ENCODE assay signal across 18 mouse cellular contexts in the genomic region with DNA sequence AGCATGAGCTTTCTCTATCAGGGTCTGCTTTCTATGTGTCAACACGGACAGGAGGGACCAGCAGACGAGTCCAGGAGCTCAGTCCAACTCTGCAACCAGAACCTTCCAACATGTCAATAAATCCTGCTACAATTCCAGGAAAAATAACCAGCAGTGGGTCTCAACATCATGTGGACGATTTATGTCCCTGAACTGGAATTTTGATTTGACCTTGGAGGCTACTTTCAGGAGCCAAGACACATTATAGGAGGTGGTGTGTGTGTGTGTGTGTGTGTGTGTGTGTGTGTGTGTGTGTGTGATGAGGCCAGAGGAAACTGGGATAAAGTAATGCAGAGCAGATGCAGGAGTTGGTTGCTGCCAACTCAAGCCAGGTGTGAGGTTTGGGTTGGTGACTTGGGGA.
DNase-seq lines count a peak whose midpoint lies in the region; ATAC-seq and TF ChIP-seq lines count a peak whose summit lies in the region.
"Had no signal": no experiment of that assay in that cellular context is flagged by ENCODE, and none has a peak within 500 bp of the region (broad histone marks: within the 10 kb centered on the region; RNA-seq: fewer than 3 reads in every experiment).

No protein-coding gene starts in this region.

- no peak for DNase-seq in heart, adult 9 months (ENCODE audit: low spot score in 2 of 2)
- DNase-seq in kidney, postnatal 0 days (ENCODE audit: low spot score): peak; percentile 68
- no peak for DNase-seq in kidney, adult 2 months
- DNase-seq in limb, embryonic 11.5 days (ENCODE audit: low spot score): no peak
- peak; percentile 60 for DNase-seq in yolk sac, embryonic 10.5 days (ENCODE audit: low spot score)
- DNase-seq: adrenal gland, adult 2 months; cerebellum, adult 18-20 months; gastrocnemius, adult 2 months; heart, postnatal 4 days; left cerebral cortex, postnatal 4 days; liver, postnatal 0 days; midbrain, embryonic 14.5 days; thymus, postnatal 4 days had no signal

- peak overlapping the region; percentile 64 for H3K27ac ChIP-seq in heart, embryonic 16.5 days (ENCODE audit: low read length)
- peak overlapping the region; percentile 60; the same call in 1 of the 2 replicates for H3K27ac ChIP-seq in kidney, postnatal 0 days
- H3K27ac ChIP-seq in kidney, adult 2 months (ENCODE audit: insufficient read depth, low read depth, low read length): no peak overlapping the region
- peak overlapping the region; percentile 83; the same call in 1 of the 2 replicates for H3K27ac ChIP-seq in limb, embryonic 11.5 days (replicated peaks; ENCODE audit: low read depth, low read length)
- H3K27ac ChIP-seq: forebrain, embryonic 13.5 days had no signal

- H3K9me3 ChIP-seq in heart, embryonic 16.5 days (replicated peaks; ENCODE audit: control insufficient read depth, low read length): no peaks in the 10 kb centered on the region
- H3K9me3 ChIP-seq in kidney, postnatal 0 days (replicated peaks; ENCODE audit: low read length): no peaks in the 10 kb centered on the region
- no peaks in the 10 kb centered on the region for H3K9me3 ChIP-seq in limb, embryonic 11.5 days (ENCODE audit: control insufficient read depth, low read length)
- H3K9me3 ChIP-seq: embryonic facial prominence, embryonic 12.5 days; forebrain, embryonic 13.5 days had no signal

- peak; percentile 20; the same call in 1 of the 2 replicates for ATAC-seq in heart, embryonic 16.5 days (replicated peaks; ENCODE audit: extremely low read depth, insufficient read depth, low FRiP score)
- ATAC-seq in kidney, postnatal 0 days (replicated peaks; ENCODE audit: low FRiP score, low read depth): no peak
- no peak for ATAC-seq in limb, embryonic 11.5 days (ENCODE audit: insufficient number of reproducible peaks, low FRiP score, low TSS enrichment, low read depth)
- ATAC-seq in erythroblast, adult 5-6 weeks (replicated peaks; ENCODE audit: low FRiP score, poor library complexity, severe bottlenecking): no peak
- ATAC-seq: forebrain, embryonic 13.5 days; liver, postnatal 0 days had no signal

- TF ChIP-seq POLR2A in kidney, adult 2 months (IDR thresholded peaks at IDR 0.05; ENCODE audit: low read depth, low read length): no peak

- 49% methylated on average over 3 of the region's 3 CpGs for WGBS in heart, embryonic 16.5 days
- WGBS in kidney, postnatal 0 days: 37% methylated on average over 3 of the region's 3 CpGs
- 51% methylated on average over 3 of the region's 3 CpGs for WGBS in kidney, adult 2 months
- WGBS in limb, embryonic 11.5 days: 38% methylated on average over 3 of the region's 3 CpGs

- TF ChIP-seq CTCF in kidney, postnatal 0 days (IDR thresholded peaks at IDR 0.05; ENCODE audit: low read depth): no peak
- TF ChIP-seq CTCF in kidney, adult 2 months (conservative IDR thresholded peaks at IDR 0.05; ENCODE audit: insufficient read depth, insufficient read length, low read depth, low read length): no peak

- H3K36me3 ChIP-seq in heart, embryonic 16.5 days (ENCODE audit: control insufficient read depth, insufficient read depth): no peaks in the 10 kb centered on the region
- no peaks in the 10 kb centered on the region for H3K36me3 ChIP-seq in kidney, postnatal 0 days (ENCODE audit: insufficient read depth, low read length)
- H3K36me3 ChIP-seq in kidney, adult 2 months (ENCODE audit: control insufficient read depth, insufficient read depth, low read length): no peaks in the 10 kb centered on the region
- H3K36me3 ChIP-seq in limb, embryonic 11.5 days (ENCODE audit: control insufficient read depth, insufficient read depth, low read length): no peaks in the 10 kb centered on the region
- H3K36me3 ChIP-seq: embryonic facial prominence, embryonic 12.5 days; G1E had no signal

- peaks cover 34% of the 10 kb centered on the region for H3K4me1 ChIP-seq in heart, embryonic 16.5 days (ENCODE audit: control insufficient read depth, insufficient read depth, low read length)
- no peaks in the 10 kb centered on the region for H3K4me1 ChIP-seq in kidney, postnatal 0 days (replicated peaks; ENCODE audit: insufficient read depth, low read length)
- no peaks in the 10 kb centered on the region for H3K4me1 ChIP-seq in kidney, adult 2 months (ENCODE audit: control insufficient read depth, insufficient read depth, low read length)
- peaks cover 22% of the 10 kb centered on the region for H3K4me1 ChIP-seq in limb, embryonic 11.5 days (ENCODE audit: control insufficient read depth, insufficient read depth, low read length)

- H3K27me3 ChIP-seq in heart, embryonic 16.5 days (ENCODE audit: control insufficient read depth, insufficient read depth, low read length): no peaks in the 10 kb centered on the region
- H3K27me3 ChIP-seq in kidney, postnatal 0 days (ENCODE audit: insufficient read depth, low read length): no peaks in the 10 kb centered on the region
- no peaks in the 10 kb centered on the region for H3K27me3 ChIP-seq in kidney, adult 2 months (replicated peaks; ENCODE audit: control insufficient read depth, insufficient read depth, low read length)
- no peaks in the 10 kb centered on the region for H3K27me3 ChIP-seq in limb, embryonic 11.5 days (ENCODE audit: control insufficient read depth, insufficient read depth, low read length)
- H3K27me3 ChIP-seq: embryonic facial prominence, embryonic 12.5 days; forebrain, embryonic 13.5 days had no signal

- H3K9ac ChIP-seq in heart, embryonic 16.5 days (ENCODE audit: low read length): no peak overlapping the region
- no peak overlapping the region for H3K9ac ChIP-seq in kidney, postnatal 0 days (ENCODE audit: low read depth, low read length)
- no peak overlapping the region for H3K9ac ChIP-seq in limb, embryonic 11.5 days (ENCODE audit: low read length)
- H3K9ac ChIP-seq: embryonic facial prominence, embryonic 12.5 days; forebrain, embryonic 13.5 days; liver, postnatal 0 days had no signal

- no peak overlapping the region for H3K4me3 ChIP-seq in heart, embryonic 16.5 days (ENCODE audit: low read length)
- no peak overlapping the region for H3K4me3 ChIP-seq in kidney, postnatal 0 days (replicated peaks; ENCODE audit: low read depth, low read length)
- H3K4me3 ChIP-seq in kidney, adult 2 months (ENCODE audit: insufficient read depth, low read depth, low read length): no peak overlapping the region
- no peak overlapping the region for H3K4me3 ChIP-seq in limb, embryonic 11.5 days (ENCODE audit: low read depth, low read length)
- H3K4me3 ChIP-seq: embryonic facial prominence, embryonic 12.5 days; forebrain, embryonic 13.5 days; gastrocnemius, adult 2 months had no signal

- no peak overlapping the region for H3K4me2 ChIP-seq in heart, embryonic 16.5 days (ENCODE audit: low read depth, low read length)
- H3K4me2 ChIP-seq in kidney, postnatal 0 days (ENCODE audit: low read length): no peak overlapping the region
- no peak overlapping the region for H3K4me2 ChIP-seq in limb, embryonic 11.5 days (ENCODE audit: low read depth, severe bottlenecking)
- H3K4me2 ChIP-seq: embryonic facial prominence, embryonic 12.5 days; forebrain, embryonic 13.5 days had no signal

Comparison
In these comparisons a context has a peak if more than half of its experiments do, and no peak if none do; other contexts are left out.
1. DNase-seq: peak in kidney, postnatal 0 days (single experiment) and yolk sac, embryonic 10.5 days (single experiment); none in heart, adult 9 months (0 of 2), kidney, adult 2 months (single experiment) and limb, embryonic 11.5 days (single experiment).